Mouse (Mus musculus) thymus, adult 2 months (tissue): Measurements from ENCODE around the gene Trim41. TPM values are rescaled to one million over a fixed set of nuclear protein-coding genes. Genes with fewer than 3 reads are reported as not detected.

ENCODE experiments used
- DNase-seq: peaks from one replicate; pipeline ENCODE4 v3.0.0; 2021
- H3K27ac ChIP-seq: fragments of 200-500 bp; 2 replicates; pipeline ENCODE4 v1.5.1; 2012; ENCODE audit warnings: low read length, control low read depth; ENCODE audit not compliant: control insufficient read depth, insufficient read depth
- H3K27me3 ChIP-seq: fragments of 200-500 bp; 2 replicates; pipeline ENCODE4 v1.6.1; 2012; ENCODE audit warnings: mild to moderate bottlenecking, low read length, moderate library complexity, mixed read lengths; ENCODE audit not compliant: control insufficient read depth, insufficient read depth
- H3K36me3 ChIP-seq: fragments of 200-500 bp; 2 replicates; pipeline ENCODE4 v1.6.1; 2012; ENCODE audit warnings: mild to moderate bottlenecking, low read length, moderate library complexity; ENCODE audit not compliant: control insufficient read depth, insufficient read depth
- H3K4me1 ChIP-seq: fragments of 200-500 bp; replicated peaks from 2 replicates; pipeline ENCODE4 v1.6.1; 2012; ENCODE audit warnings: low read length; ENCODE audit not compliant: control insufficient read depth, insufficient read depth
- H3K4me3 ChIP-seq: fragments of 200-500 bp; 2 replicates; pipeline ENCODE4 v1.5.1; 2012; ENCODE audit warnings: mild to moderate bottlenecking, low read length, control low read depth, moderate library complexity; ENCODE audit not compliant: control insufficient read depth, insufficient read depth
- CTCF ChIP-seq: fragments of 200-500 bp; IDR thresholded peaks from 2 replicates; pipeline ENCODE4 v1.5.1; 2012; ENCODE audit warnings: mild to moderate bottlenecking, control low read depth, low read length, moderate library complexity, borderline replicate concordance; ENCODE audit not compliant: control insufficient read depth, poor library complexity, insufficient read depth; ENCODE audit errors: extremely low read depth
- POLR2A ChIP-seq: fragments of 200-500 bp; IDR thresholded peaks from 2 replicates; pipeline ENCODE4 v1.6.1; 2012; ENCODE audit warnings: mild to moderate bottlenecking, low read length, control low read depth, moderate library complexity; ENCODE audit not compliant: control insufficient read depth, poor library complexity, insufficient read depth; ENCODE audit errors: extremely low read depth
- WGBS: fragments of 180-500 bp; shearing (Covaris S2); methylation state at CpG from one replicate; pipeline ENCODE4 v1.1.7; 2018; 5-methylcytosine and 5-hydroxymethylcytosine counted together
- polyA plus RNA-seq: library from polyadenylated mRNA; depleted of rRNA; stranded (reverse); fragments of >200 nt; gene quantifications from 2 replicates; pipeline ENCODE4 v1.2.3, GENCODE M21; 2012; rRNA removed

The Trim41 gene
- polyA plus RNA-seq: 41.7 and 41.9 TPM in 2 replicates

- no peaks in the 10 kb centered on the region for H3K27me3 ChIP-seq
- TF ChIP-seq POLR2A: peak; percentile 34; the same call in 1 of the 2 replicates
- 0 out of 2 replicates have a peak, but pooled peaks have one; percentile 10 for TF ChIP-seq CTCF
- peaks cover 10% of the 10 kb centered on the region for H3K4me1 ChIP-seq
- DNase-seq: peak; percentile 99
- H3K36me3 ChIP-seq: peaks cover 5% of the 10 kb centered on the region
- H3K4me3 ChIP-seq: peak within 1 kb of the TSS; percentile 78
- peak within 1 kb of the TSS; percentile 63 for H3K27ac ChIP-seq
- WGBS: under 1% methylated on average over 77 of the region's 77 CpGs
These were observed at the start of gene Trim41 for GRCm38 (mm10) chr11:48816800-48817665. Gene Trim41 (minus strand): TSS chr11:48817353.

- TF ChIP-seq CTCF (no peak), POLR2A (no peak)
- Histone ChIP-seq H3K4me3 (no peak overlapping the region), H3K4me1 (peaks cover 12% of the 10 kb centered on the region), H3K27me3 (no peaks in the 10 kb centered on the region), H3K36me3 (peaks cover 16% of the 10 kb centered on the region), H3K27ac (no peak overlapping the region)
- WGBS: 96% methylated on average over 9 of the region's 9 CpGs
- no peak for DNase-seq
These were observed 49.3 kb upstream of the Trim41 start for GRCm38 (mm10) chr11:48866481-48866880.

GRCm38 (mm10) chr11:48863808-48864207 lies 46.7 kb upstream of the Trim41 start:
- H3K4me3 ChIP-seq: no peak overlapping the region
- peaks cover 4% of the 10 kb centered on the region for H3K4me1 ChIP-seq
- DNase-seq: no peak
- H3K27ac ChIP-seq: no peak overlapping the region
- no peaks in the 10 kb centered on the region for H3K27me3 ChIP-seq
- WGBS: 63% methylated on average over 3 of the region's 3 CpGs
- peaks cover 16% of the 10 kb centered on the region for H3K36me3 ChIP-seq
- no peak for TF ChIP-seq CTCF
- TF ChIP-seq POLR2A: no peak

DNA sequence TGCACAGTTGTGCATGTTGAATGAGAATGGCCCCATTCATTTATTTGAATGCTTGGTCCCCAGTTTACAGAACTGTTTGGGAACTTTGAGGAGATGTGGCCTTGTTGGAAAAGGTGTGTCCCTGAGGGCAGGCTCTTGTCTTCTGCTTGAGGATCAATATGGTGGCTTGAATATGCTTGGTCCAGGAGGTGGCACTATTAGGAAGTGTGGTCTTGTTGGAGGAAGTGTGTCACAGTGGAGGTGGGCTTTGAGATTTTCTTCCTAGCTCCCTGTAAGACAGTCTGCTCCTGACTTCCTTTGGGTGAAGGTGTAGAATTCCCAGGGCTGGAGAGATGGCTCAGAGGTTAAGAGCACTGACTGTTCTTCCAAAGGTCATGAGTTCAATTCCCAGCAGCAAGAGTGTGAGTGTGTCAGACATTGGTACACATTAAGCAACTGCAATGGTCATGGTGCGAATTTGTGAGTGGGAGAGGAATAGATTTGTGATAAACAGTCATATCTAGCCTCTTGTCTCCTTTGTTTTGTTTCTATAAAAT lies 45.7 kb upstream of the Trim41 start:
- Histone ChIP-seq H3K27ac (no peak overlapping the region), H3K4me1 (peaks cover 5% of the 10 kb centered on the region), H3K4me3 (no peak overlapping the region), H3K36me3 (peaks cover 16% of the 10 kb centered on the region), H3K27me3 (no peaks in the 10 kb centered on the region)
- no peak for DNase-seq
- TF ChIP-seq POLR2A (no peak), CTCF (no peak)
- 97% methylated on average over 1 of the region's 1 CpGs for WGBS

- TF ChIP-seq CTCF (no peak), POLR2A (no peak)
- no peaks in the 10 kb centered on the region for H3K27me3 ChIP-seq
- no peak overlapping the region for H3K4me3 ChIP-seq
- WGBS: 2% methylated on average over 6 of the region's 6 CpGs
- peaks cover 21% of the 10 kb centered on the region for H3K4me1 ChIP-seq
- DNase-seq: peak; percentile 60
- H3K36me3 ChIP-seq: no peaks in the 10 kb centered on the region
- no peak overlapping the region for H3K27ac ChIP-seq
These were observed 41.9 kb upstream of the Trim41 start for GRCm38 (mm10) chr11:48859014-48859413.

- WGBS: 1% methylated on average over 31 of the region's 31 CpGs
- H3K4me3 ChIP-seq: peak overlapping the region; percentile 59
- no peaks in the 10 kb centered on the region for H3K36me3 ChIP-seq
- H3K4me1 ChIP-seq: peaks cover 30% of the 10 kb centered on the region
- peak; percentile 89 for DNase-seq
- no peak for TF ChIP-seq CTCF
- TF ChIP-seq POLR2A: no peak
- no peak overlapping the region for H3K27ac ChIP-seq
- H3K27me3 ChIP-seq: no peaks in the 10 kb centered on the region
These were observed 36.5 kb upstream of the Trim41 start for GRCm38 (mm10) chr11:48853474-48854180.
